Mouse (Mus musculus): ENCODE data around the gene Traf6. TPM values are rescaled to one million over a fixed set of nuclear protein-coding genes. Genes with fewer than 3 reads are reported as not detected.

The Traf6 gene
- 10 to 100 TPM; 13.2 to 15.5 TPM for polyA plus RNA-seq (2017; shearing (Covaris generic))

GRCm38 (mm10) chr2:101678236-101679021 lies at the start of gene Traf6:
TSS of gene Traf6 (plus strand) at chr2:101678429.
- peak; percentile 89 for ATAC-seq

- ATAC-seq = no peak
Measured at GRCm38 (mm10) chr2:101638979-101639839, 39.0 kb upstream of the Traf6 start.

GRCm38 (mm10) chr2:101639840-101640350 lies 38.3 kb upstream of the Traf6 start:
- no peak for ATAC-seq

GRCm38 (mm10) chr2:101645841-101646240 lies 32.4 kb upstream of the Traf6 start:
- ATAC-seq = no peak

- no peak for ATAC-seq
Measured at GRCm38 (mm10) chr2:101648361-101648760, 29.9 kb upstream of the Traf6 start.

GRCm38 (mm10) chr2:101649114-101649671 lies 29.0 kb upstream of the Traf6 start, which contains the start of the genes Rag1 and B230118H07Rik:
TSS of gene Rag1 (minus strand) at chr2:101649501.
TSS of gene B230118H07Rik (minus strand) at chr2:101649532.
- ATAC-seq = no peak

- no peak for ATAC-seq
Measured at GRCm38 (mm10) chr2:101650446-101650845, 27.8 kb upstream of the Traf6 start.

GRCm38 (mm10) chr2:101652204-101652920 lies 25.9 kb upstream of the Traf6 start:
- peak; percentile 17 for ATAC-seq

- ATAC-seq = peak; percentile 77
Measured at GRCm38 (mm10) chr2:101652921-101653597, 25.2 kb upstream of the Traf6 start.

GRCm38 (mm10) chr2:101660536-101660935 lies 17.7 kb upstream of the Traf6 start:
- no peak for ATAC-seq

- ATAC-seq = peak; percentile 87
Measured at GRCm38 (mm10) chr2:101665058-101665702, 13.0 kb upstream of the Traf6 start.

- ATAC-seq = no peak
Measured at GRCm38 (mm10) chr2:101665703-101666092, 12.5 kb upstream of the Traf6 start.

- ATAC-seq = no peak
Measured at GRCm38 (mm10) chr2:101668751-101669150, 9.5 kb upstream of the Traf6 start.

GRCm38 (mm10) chr2:101673547-101673946 lies 4.7 kb upstream of the Traf6 start:
- ATAC-seq = no peak

GRCm38 (mm10) chr2:101679164-101679784 lies 1.0 kb downstream of the Traf6 start:
- peak; percentile 56 for ATAC-seq

- ATAC-seq = no peak
Measured at GRCm38 (mm10) chr2:101684421-101684820, 6.2 kb downstream of the Traf6 start.

GRCm38 (mm10) chr2:101688011-101688410 lies 9.8 kb downstream of the Traf6 start:
- ATAC-seq = no peak

- ATAC-seq = no peak
Measured at GRCm38 (mm10) chr2:101690252-101690827, 12.1 kb downstream of the Traf6 start.

- ATAC-seq = no peak
Measured at GRCm38 (mm10) chr2:101693043-101693442, 14.8 kb downstream of the Traf6 start.

GRCm38 (mm10) chr2:101693577-101694215 lies 15.5 kb downstream of the Traf6 start:
- peak; percentile 58 for ATAC-seq

All from CD4-positive, CD25-positive, alpha-beta regulatory T cell, adult 4 months (primary cell).